Mouse (Mus musculus) kidney, postnatal 0 days (tissue): ENCODE measurements around the gene Macrod1. TPM values are rescaled to one million over a fixed set of nuclear protein-coding genes. Genes with fewer than 3 reads are reported as not detected.

ENCODE experiments used
- ATAC-seq: fragments of 200-750 bp; cut with Nextera tagmentation; replicated peaks from 2 replicates; pipeline ENCODE4 v1.8.0; 2017; ENCODE audit warnings: low read depth, moderate number of reproducible peaks, moderate TSS enrichment, moderate library complexity; ENCODE audit not compliant: low FRiP score
- DNase-seq: peaks from one replicate; pipeline ENCODE4 v3.0.0-alpha.2; 2016; ENCODE audit warnings: low spot score
- H3K27ac ChIP-seq: fragments of 300-500 bp; sonication (generic); 2 replicates; pipeline ENCODE4 v1.5.1; 2014; ENCODE audit warnings: mild to moderate bottlenecking
- H3K27me3 ChIP-seq: fragments of 300-500 bp; sonication (generic); 2 replicates; pipeline ENCODE4 v1.6.1; 2014; ENCODE audit warnings: low read length, mixed read lengths; ENCODE audit not compliant: insufficient read depth
- H3K36me3 ChIP-seq: fragments of 300-500 bp; sonication (generic); 2 replicates; pipeline ENCODE4 v1.6.1; 2014; ENCODE audit warnings: low read length, mixed read lengths; ENCODE audit not compliant: insufficient read depth
- H3K4me1 ChIP-seq: fragments of 300-500 bp; sonication (generic); replicated peaks from 2 replicates; pipeline ENCODE4 v1.6.1; 2014; ENCODE audit warnings: antibody characterized with exemption, low read length, mixed read lengths; ENCODE audit not compliant: insufficient read depth
- H3K4me2 ChIP-seq: fragments of 300-500 bp; sonication (generic); 2 replicates; pipeline ENCODE4 v1.6.1; 2014; ENCODE audit warnings: mild to moderate bottlenecking, low read length, moderate library complexity, mixed read lengths
- H3K4me3 ChIP-seq: fragments of 300-500 bp; sonication (generic); replicated peaks from 2 replicates; pipeline ENCODE4 v1.5.1; 2014; ENCODE audit warnings: low read depth, low read length
- H3K9ac ChIP-seq: fragments of 300-500 bp; sonication (generic); 2 replicates; pipeline ENCODE4 v1.6.1; 2014; ENCODE audit warnings: low read depth, low read length
- H3K9me3 ChIP-seq: fragments of 300-500 bp; sonication (generic); replicated peaks from 2 replicates; pipeline ENCODE4 v1.6.1; 2016; ENCODE audit warnings: low read length, inconsistent platforms, mixed read lengths
- CTCF ChIP-seq: IDR thresholded peaks from 2 replicates; pipeline ENCODE4 v1.5.1; 2016; ENCODE audit warnings: antibody characterized with exemption, low read depth, mild to moderate bottlenecking, moderate library complexity
- WGBS: fragments of 180-500 bp; shearing (Covaris S2); extraction: QIAGEN DNeasy Blood & Tissue Kit; methylation state at CpG from one replicate; pipeline ENCODE4 v1.1.7; 2014; 5-methylcytosine and 5-hydroxymethylcytosine counted together
- polyA plus RNA-seq: library from polyadenylated mRNA; unstranded; fragments of >200 nt; fragmentation: Nextera tagmentation; extraction: Ambion mirVana; gene quantifications from 2 replicates; pipeline ENCODE4 v1.2.1, GENCODE M21; 2015

Gene Macrod1
- polyA plus RNA-seq, 1 experiment from 2014 or later = 35.5 TPM

DNA sequence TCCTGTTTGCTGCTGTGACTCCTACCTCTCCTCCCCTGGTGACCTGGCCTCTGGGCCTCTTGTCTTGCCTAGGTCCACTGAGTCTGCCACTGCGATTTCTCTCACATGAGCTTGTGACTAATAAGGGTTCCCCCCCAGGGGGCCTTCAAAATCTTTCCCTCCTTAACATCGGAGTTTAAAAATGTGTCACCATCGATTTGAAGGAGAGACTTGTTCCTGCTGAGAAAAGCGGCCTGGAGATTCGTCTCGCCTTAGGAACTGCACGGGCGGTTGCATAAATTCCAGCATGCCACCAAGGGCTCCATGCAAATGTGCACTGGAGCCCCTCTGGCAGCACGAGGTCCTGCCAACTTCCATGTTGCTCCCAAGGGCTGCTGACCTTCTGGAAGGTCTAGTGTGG is 21.1 kb downstream of the Macrod1 start:
- DNase-seq (no peak), ATAC-seq (no peak)
- TF ChIP-seq CTCF = no peak
- Histone ChIP-seq H3K27me3 (no peaks in the 10 kb centered on the region), H3K36me3 (no peaks in the 10 kb centered on the region), H3K9ac (no peak overlapping the region), H3K9me3 (no peaks in the 10 kb centered on the region), H3K4me1 (peaks cover 6% of the 10 kb centered on the region; the same call in 1 of the 2 replicates), H3K4me3 (no peak overlapping the region), H3K4me2 (no peak overlapping the region), H3K27ac (peak overlapping the region; percentile 13; the same call in 1 of the 2 replicates)
- WGBS = 30% methylated on average over 9 of the region's 9 CpGs

DNA sequence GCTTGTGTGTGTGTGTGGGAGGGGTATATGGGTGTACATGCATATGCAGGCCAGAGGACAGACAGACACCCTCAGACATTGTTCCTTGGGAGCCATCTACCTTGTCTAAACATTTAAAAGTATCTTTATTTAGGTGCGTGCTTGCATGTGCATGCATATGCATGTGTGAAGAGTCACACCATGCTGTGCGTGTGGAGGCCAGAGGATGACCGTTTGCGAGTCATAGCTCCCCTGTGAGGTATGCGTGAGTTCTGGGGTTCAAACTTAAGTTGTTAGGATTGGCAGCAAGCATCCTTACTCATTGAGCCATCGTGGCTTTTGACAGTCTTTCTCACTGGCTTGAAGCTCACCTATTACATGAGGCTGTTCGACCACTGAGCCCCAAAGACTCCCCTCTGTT is 21.7 kb downstream of the Macrod1 start:
- H3K9ac ChIP-seq = no peak overlapping the region
- peaks cover 1% of the 10 kb centered on the region; the same call in 1 of the 2 replicates for H3K4me1 ChIP-seq
- DNase-seq (no peak), ATAC-seq (no peak)
- WGBS = 90% methylated on average over 7 of the region's 7 CpGs
- no peaks in the 10 kb centered on the region for H3K9me3 ChIP-seq
- H3K27me3 ChIP-seq = no peaks in the 10 kb centered on the region
- no peak overlapping the region for H3K27ac ChIP-seq
- H3K4me3 ChIP-seq = no peak overlapping the region
- H3K4me2 ChIP-seq = no peak overlapping the region
- TF ChIP-seq CTCF = no peak
- no peaks in the 10 kb centered on the region for H3K36me3 ChIP-seq

DNA sequence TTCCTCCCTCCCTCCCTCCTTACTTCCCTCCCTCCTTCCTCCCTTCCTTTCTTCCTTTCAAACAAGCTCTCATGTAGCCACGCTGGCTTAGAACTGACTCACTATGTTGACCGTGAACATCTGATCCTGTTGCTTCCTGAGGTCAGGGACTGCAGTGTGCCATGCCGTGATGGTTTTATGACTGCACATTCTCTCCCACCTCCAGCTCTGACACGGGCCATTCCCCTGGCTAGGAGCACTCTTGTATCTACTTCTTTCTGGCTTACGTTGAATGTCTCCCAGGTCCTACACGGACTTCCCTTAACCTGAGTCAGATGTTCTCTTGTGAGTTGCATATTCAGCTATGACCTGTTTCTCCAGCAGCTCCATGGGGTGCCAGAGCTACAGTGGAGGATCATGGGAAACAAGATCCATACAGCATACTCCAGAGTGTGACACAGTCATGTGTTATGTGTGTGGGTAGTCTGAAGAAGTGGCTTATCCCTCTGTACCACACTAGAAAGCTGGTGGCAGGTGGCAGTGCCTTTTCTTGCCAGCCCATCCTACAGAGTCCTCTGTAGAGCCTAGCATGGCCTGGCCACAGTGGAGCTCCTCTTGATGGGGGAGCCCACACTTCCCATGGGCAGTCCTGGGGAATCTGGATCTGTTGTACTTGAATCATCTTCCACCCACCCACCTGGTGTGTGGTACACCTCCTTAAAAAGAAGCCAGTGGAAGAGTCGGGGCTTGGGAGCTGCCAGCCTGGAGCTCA is 25.1 kb downstream of the Macrod1 start:
- Histone ChIP-seq H3K4me1 (0 out of 2 replicates have a peak, but pooled peaks cover 4% of the 10 kb centered on the region), H3K4me3 (no peak overlapping the region), H3K27me3 (no peaks in the 10 kb centered on the region), H3K9me3 (no peaks in the 10 kb centered on the region), H3K4me2 (no peak overlapping the region), H3K36me3 (no peaks in the 10 kb centered on the region), H3K9ac (no peak overlapping the region), H3K27ac (no peak overlapping the region)
- ATAC-seq (peak; percentile 51; the same call in 1 of the 2 replicates), DNase-seq (peak; percentile 73)
- TF ChIP-seq CTCF = no peak
- WGBS = 34% methylated on average over 7 of the region's 7 CpGs

GRCm38 (mm10) chr19:7083035-7083794 is 26.6 kb downstream of the Macrod1 start:
- no peak overlapping the region for H3K4me3 ChIP-seq
- H3K4me2 ChIP-seq = no peak overlapping the region
- 0 out of 2 replicates have a peak, but pooled peaks cover 4% of the 10 kb centered on the region for H3K4me1 ChIP-seq
- DNase-seq (no peak), ATAC-seq (no peak)
- H3K9ac ChIP-seq = no peak overlapping the region
- WGBS = 63% methylated on average over 14 of the region's 14 CpGs
- TF ChIP-seq CTCF = no peak
- no peaks in the 10 kb centered on the region for H3K36me3 ChIP-seq
- H3K27ac ChIP-seq = no peak overlapping the region
- no peaks in the 10 kb centered on the region for H3K27me3 ChIP-seq
- H3K9me3 ChIP-seq = no peaks in the 10 kb centered on the region

GRCm38 (mm10) chr19:7084734-7085133 is 28.1 kb downstream of the Macrod1 start:
- DNase-seq (no peak), ATAC-seq (no peak)
- TF ChIP-seq CTCF = no peak
- Histone ChIP-seq H3K9me3 (no peaks in the 10 kb centered on the region), H3K36me3 (no peaks in the 10 kb centered on the region), H3K4me2 (no peak overlapping the region), H3K9ac (no peak overlapping the region), H3K4me1 (0 out of 2 replicates have a peak, but pooled peaks cover 4% of the 10 kb centered on the region), H3K27me3 (no peaks in the 10 kb centered on the region), H3K4me3 (no peak overlapping the region), H3K27ac (no peak overlapping the region)
- 23% methylated on average over 15 of the region's 15 CpGs for WGBS

DNA sequence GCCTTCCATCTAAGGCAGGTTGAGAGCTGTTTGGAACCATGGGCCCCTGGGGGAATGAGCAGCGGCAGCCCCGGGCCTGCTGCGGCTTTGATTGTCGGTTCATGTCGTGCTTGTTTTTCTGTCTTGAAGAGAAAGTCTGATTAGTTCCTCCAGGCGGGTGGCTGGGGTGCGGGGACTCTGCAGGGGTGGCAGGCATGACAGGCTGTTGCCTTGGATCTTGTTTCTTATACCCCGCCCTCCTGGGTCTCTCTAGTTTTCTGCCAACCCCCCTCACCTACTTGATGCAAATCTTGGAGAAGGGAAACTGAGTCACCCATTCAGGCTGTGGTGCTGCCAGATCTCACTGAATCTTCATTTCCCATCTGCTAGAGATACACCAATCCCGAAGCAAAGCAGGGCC is 31.9 kb downstream of the Macrod1 start:
- H3K36me3 ChIP-seq = no peaks in the 10 kb centered on the region
- H3K27ac ChIP-seq = no peak overlapping the region
- WGBS = 30% methylated on average over 9 of the region's 9 CpGs
- no peak overlapping the region for H3K4me3 ChIP-seq
- H3K27me3 ChIP-seq = no peaks in the 10 kb centered on the region
- no peak overlapping the region for H3K9ac ChIP-seq
- no peaks in the 10 kb centered on the region for H3K9me3 ChIP-seq
- TF ChIP-seq CTCF = no peak
- no peak overlapping the region for H3K4me2 ChIP-seq
- ATAC-seq (no peak), DNase-seq (no peak)
- H3K4me1 ChIP-seq = 0 out of 2 replicates have a peak, but pooled peaks cover 14% of the 10 kb centered on the region
